Mouse (Mus musculus) stomach, postnatal 0 days (tissue): Measurements from ENCODE around the gene Srsf4. TPM values are rescaled to one million over a fixed set of nuclear protein-coding genes. Genes with fewer than 3 reads are reported as not detected.

ENCODE experiments used
- ATAC-seq: fragments of 200-750 bp; cut with Nextera tagmentation; 2 replicates; pipeline ENCODE4 v1.8.0; 2017; ENCODE audit not compliant: low FRiP score, low TSS enrichment
- DNase-seq: peaks from one replicate; pipeline ENCODE4 v3.0.0-alpha.2; 2016; ENCODE audit warnings: low spot score
- H3K27ac ChIP-seq: fragments of 300-500 bp; sonication (generic); replicated peaks from 2 replicates; pipeline ENCODE4 v1.5.1; 2014; ENCODE audit warnings: mild to moderate bottlenecking, control low read depth
- H3K27me3 ChIP-seq: fragments of 300-500 bp; sonication (generic); 2 replicates; pipeline ENCODE4 v1.6.1; 2014; ENCODE audit warnings: low read length; ENCODE audit not compliant: control insufficient read depth, insufficient read depth
- H3K36me3 ChIP-seq: fragments of 300-500 bp; sonication (generic); 2 replicates; pipeline ENCODE4 v1.6.1; 2014; ENCODE audit warnings: low read length, mixed read lengths; ENCODE audit not compliant: control insufficient read depth, insufficient read depth
- H3K4me1 ChIP-seq: fragments of 300-500 bp; sonication (generic); replicated peaks from 2 replicates; pipeline ENCODE4 v1.6.1; 2014; ENCODE audit warnings: antibody characterized with exemption; ENCODE audit not compliant: control insufficient read depth, insufficient read depth
- H3K4me2 ChIP-seq: fragments of 300-500 bp; sonication (generic); replicated peaks from 2 replicates; pipeline ENCODE4 v1.6.1; 2014; ENCODE audit warnings: low read depth, mild to moderate bottlenecking, control low read depth, moderate library complexity
- H3K4me3 ChIP-seq: fragments of 300-500 bp; sonication (generic); 2 replicates; pipeline ENCODE4 v1.5.1; 2014; ENCODE audit warnings: low read depth, low read length, control low read depth
- H3K9ac ChIP-seq: fragments of 300-500 bp; sonication (generic); 2 replicates; pipeline ENCODE4 v1.6.1; 2014; ENCODE audit warnings: mild to moderate bottlenecking, low read length, control low read depth, mixed read lengths
- H3K9me3 ChIP-seq: fragments of 300-500 bp; sonication (generic); 2 replicates; pipeline ENCODE4 v1.6.1; 2016; ENCODE audit warnings: low read length; ENCODE audit not compliant: control insufficient read depth
- CTCF ChIP-seq: IDR thresholded peaks from 2 replicates; pipeline ENCODE4 v1.5.1; 2016; ENCODE audit warnings: antibody characterized with exemption, low read depth, mild to moderate bottlenecking, moderate library complexity
- EP300 ChIP-seq: optimal IDR thresholded peaks from 2 replicates; pipeline ENCODE3; 2016; ENCODE audit warnings: antibody characterized with exemption
- WGBS: fragments of 180-500 bp; shearing (Covaris S2); extraction: QIAGEN DNeasy Blood & Tissue Kit; methylation state at CpG from one replicate; pipeline ENCODE4 v1.1.7; 2014; 5-methylcytosine and 5-hydroxymethylcytosine counted together
- polyA plus RNA-seq: library from polyadenylated mRNA; unstranded; fragments of >200 nt; fragmentation: Nextera tagmentation; extraction: Ambion mirVana; gene quantifications from 2 replicates; pipeline ENCODE4 v1.2.1, GENCODE M21; 2015

Srsf4 gene
- polyA plus RNA-seq, 1 experiment from 2014 or later, result 38.3 TPM

DNA sequence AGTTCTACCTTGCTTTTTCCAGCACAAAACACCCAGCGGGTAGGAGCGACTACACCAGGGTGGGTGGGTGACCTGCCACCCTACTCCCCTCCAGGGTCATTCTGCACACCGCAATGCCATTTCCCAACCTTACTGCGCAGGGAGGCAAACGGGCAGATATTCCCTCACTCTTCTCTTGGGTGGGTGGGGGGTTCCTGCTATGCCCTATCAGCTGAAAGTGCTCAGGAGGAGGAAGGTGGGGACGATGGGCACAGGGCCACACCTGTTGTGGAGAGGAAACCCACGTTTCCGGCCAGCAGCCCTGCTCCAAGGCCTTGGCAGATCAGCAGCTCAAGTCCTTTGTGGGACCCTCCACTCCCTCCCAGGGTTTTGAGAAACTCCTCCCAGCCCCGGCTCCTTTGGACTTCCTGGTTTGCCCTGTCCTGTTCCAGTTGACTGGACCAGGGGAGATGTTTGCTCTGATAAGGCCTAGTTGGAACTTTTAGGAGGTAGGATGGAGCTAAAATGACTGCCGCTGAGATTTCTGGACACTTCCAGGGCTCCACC lies 43.7 kb downstream of the Srsf4 start:
- WGBS, result 68% methylated on average over 10 of the region's 10 CpGs
- DNase-seq, result no peak
- no peak overlapping the region for H3K9ac ChIP-seq
- TF ChIP-seq CTCF, result no peak
- no peak for TF ChIP-seq EP300
- no peak overlapping the region for H3K27ac ChIP-seq
- 0 out of 2 replicates have a peak, but pooled peaks cover 2% of the 10 kb centered on the region for H3K4me1 ChIP-seq
- H3K4me3 ChIP-seq, result no peak overlapping the region
- H3K36me3 ChIP-seq, result no peaks in the 10 kb centered on the region
- no peaks in the 10 kb centered on the region for H3K9me3 ChIP-seq
- H3K27me3 ChIP-seq, result peaks cover 5% of the 10 kb centered on the region; the same call in 1 of the 2 replicates
- no peak overlapping the region for H3K4me2 ChIP-seq
- no peak for ATAC-seq

DNA sequence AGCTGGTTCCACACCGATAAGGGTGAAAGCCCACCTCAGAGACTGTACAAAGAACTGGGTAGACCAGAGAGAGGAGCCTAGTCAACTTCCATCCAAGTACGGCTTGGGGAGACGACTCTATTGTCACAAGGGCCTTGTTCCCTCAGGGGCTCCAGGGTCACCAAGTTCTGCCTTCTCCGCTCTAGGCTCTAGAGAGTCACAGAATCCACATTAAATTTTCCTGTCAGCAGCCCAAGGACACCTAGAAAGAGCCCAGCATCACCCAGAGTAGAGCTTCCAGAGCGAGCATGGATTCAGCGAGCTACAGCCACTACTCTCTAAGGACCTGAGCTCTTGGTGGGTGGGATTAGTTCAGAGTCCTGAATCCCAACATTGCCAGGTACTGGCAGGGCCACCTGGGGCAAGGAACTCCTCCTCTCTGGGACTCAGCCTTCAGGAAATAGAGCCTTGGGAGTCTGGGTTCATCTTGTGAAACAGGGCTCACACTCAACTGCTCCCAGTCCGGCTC lies 44.7 kb downstream of the Srsf4 start:
- no peaks in the 10 kb centered on the region for H3K9me3 ChIP-seq
- peaks cover 5% of the 10 kb centered on the region; the same call in 1 of the 2 replicates for H3K27me3 ChIP-seq
- ATAC-seq (no peak), DNase-seq (no peak)
- TF ChIP-seq CTCF (no peak), EP300 (no peak)
- no peak overlapping the region for H3K4me3 ChIP-seq
- H3K9ac ChIP-seq, result no peak overlapping the region
- H3K36me3 ChIP-seq, result no peaks in the 10 kb centered on the region
- H3K4me1 ChIP-seq, result 0 out of 2 replicates have a peak, but pooled peaks cover 5% of the 10 kb centered on the region
- no peak overlapping the region for H3K4me2 ChIP-seq
- WGBS, result 84% methylated on average over 7 of the region's 7 CpGs
- H3K27ac ChIP-seq, result no peak overlapping the region

DNA sequence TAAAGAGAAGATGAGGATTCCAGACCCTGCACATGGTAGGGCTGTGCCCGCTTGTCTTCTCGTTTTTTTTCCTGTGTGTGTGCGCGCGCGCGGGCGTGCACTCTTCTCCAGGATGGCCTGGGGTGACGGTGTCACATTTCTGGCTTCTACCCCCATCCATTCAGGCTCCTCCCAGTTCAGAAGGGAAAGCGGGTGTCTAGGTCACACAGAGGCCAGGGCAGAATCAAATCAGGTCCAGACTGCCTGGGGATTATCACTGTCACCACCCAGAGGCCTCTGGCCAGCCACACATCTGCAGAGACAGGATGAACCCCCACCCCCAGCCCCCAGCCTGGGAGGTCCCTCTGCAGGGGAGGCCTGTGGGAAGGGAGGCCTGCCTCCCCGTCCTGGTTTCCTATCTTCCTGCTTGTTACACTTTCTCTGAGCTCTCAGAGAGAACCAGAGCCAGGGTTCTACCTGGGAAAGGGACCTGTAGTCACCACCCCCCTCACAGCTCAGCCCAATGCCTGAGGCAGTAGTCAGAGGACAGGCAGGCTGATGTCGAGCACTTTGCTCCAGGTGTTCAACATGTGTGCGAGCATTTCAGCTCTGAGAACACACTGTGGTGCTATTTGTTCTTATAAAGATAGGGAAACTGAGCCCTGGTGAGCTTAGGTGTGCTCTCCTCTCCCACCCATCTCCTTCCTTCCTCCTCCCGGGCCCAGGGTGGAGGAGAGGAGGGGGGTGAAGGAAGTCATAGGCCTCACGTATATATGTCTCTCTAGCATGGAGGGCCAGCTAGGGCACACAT lies 45.5 kb downstream of the Srsf4 start:
- Histone ChIP-seq H3K4me3 (no peak overlapping the region), H3K9ac (no peak overlapping the region), H3K9me3 (no peaks in the 10 kb centered on the region), H3K36me3 (no peaks in the 10 kb centered on the region), H3K27ac (no peak overlapping the region), H3K4me2 (no peak overlapping the region), H3K27me3 (peaks cover 5% of the 10 kb centered on the region; the same call in 1 of the 2 replicates), H3K4me1 (0 out of 2 replicates have a peak, but pooled peaks cover 5% of the 10 kb centered on the region)
- DNase-seq (no peak), ATAC-seq (peak; percentile 23; the same call in 1 of the 2 replicates)
- no peak for TF ChIP-seq EP300
- no peak for TF ChIP-seq CTCF
- 29% methylated on average over 15 of the region's 15 CpGs for WGBS

DNA sequence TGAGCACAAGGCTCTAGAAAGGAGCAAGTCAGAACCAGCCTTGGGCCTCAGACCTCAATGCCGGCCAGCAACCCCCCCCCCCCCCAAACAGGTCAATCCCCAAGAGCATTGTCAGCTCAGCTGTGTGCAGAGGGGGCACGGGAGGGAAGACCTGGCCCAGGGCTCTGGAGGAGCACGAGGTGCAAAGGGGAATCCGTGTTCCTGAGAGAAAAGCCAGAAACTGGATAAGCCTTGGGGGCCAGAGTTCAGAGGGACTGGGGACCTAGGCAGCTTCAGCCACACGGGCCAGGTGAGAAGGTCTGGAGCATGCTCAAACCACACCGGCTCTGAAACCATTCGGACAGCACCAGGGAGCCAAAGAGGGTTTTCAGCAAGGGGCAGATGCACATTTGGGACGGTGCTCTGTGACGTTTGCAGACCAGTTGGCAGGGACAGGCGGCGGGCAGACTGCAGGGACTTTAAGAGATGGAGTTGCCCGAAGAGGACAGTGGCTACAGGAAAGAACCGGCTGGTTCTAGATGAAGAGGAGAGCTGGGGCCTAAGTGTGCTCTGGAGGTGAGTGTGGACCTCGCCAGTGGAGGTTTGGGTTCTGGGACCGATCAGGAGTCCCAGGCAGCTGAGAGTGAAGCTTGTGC lies 46.2 kb downstream of the Srsf4 start:
- Histone ChIP-seq H3K4me1 (0 out of 2 replicates have a peak, but pooled peaks cover 5% of the 10 kb centered on the region), H3K27me3 (peaks cover 5% of the 10 kb centered on the region; the same call in 1 of the 2 replicates), H3K9me3 (no peaks in the 10 kb centered on the region), H3K36me3 (no peaks in the 10 kb centered on the region), H3K9ac (peak overlapping the region; percentile 70; the same call in 1 of the 2 replicates), H3K27ac (peak overlapping the region; percentile 89), H3K4me2 (peak overlapping the region; percentile 76), H3K4me3 (no peak overlapping the region)
- ATAC-seq (no peak), DNase-seq (no peak)
- TF ChIP-seq CTCF, result no peak
- TF ChIP-seq EP300, result no peak
- WGBS, result 48% methylated on average over 15 of the region's 15 CpGs

DNA sequence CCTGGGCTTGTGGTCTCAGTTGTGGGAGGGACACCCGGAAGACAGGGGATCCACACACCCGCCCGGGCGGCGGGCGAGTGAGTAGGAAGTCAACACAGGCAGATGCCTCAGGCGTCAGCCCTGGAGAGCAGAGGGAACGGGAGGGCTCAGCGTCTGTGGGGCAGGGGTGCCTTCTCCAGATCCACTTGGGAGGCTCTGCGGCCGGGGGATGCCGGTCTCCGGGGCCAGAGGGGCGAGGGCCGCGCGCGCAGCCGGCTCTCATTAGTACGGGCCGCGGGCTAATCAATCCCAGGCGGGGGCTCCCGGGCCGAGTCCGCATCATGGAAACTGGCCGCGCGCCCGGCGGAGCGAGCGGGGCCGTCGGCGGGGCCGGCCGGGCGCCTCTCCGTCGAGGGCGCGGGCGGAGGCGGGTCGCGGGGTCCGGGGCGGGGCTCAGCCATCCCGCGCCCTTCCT lies 46.8 kb downstream of the Srsf4 start:
- Histone ChIP-seq H3K27me3 (peaks cover 5% of the 10 kb centered on the region; the same call in 1 of the 2 replicates), H3K9ac (peak overlapping the region; percentile 70), H3K4me2 (peak overlapping the region; percentile 76), H3K27ac (peak overlapping the region; percentile 89), H3K4me1 (0 out of 2 replicates have a peak, but pooled peaks cover 5% of the 10 kb centered on the region), H3K9me3 (no peaks in the 10 kb centered on the region), H3K4me3 (peak overlapping the region; percentile 63), H3K36me3 (0 out of 2 replicates have a peak, but pooled peaks cover 1% of the 10 kb centered on the region)
- peak; percentile 7; the same call in 1 of the 2 replicates for ATAC-seq
- TF ChIP-seq CTCF (no peak), EP300 (no peak)
- peak; percentile 62 for DNase-seq
- 7% methylated on average over 32 of the region's 51 CpGs for WGBS
